Comparison of ENCODE assay signal across 8 mouse cellular contexts in the genomic region with DNA sequence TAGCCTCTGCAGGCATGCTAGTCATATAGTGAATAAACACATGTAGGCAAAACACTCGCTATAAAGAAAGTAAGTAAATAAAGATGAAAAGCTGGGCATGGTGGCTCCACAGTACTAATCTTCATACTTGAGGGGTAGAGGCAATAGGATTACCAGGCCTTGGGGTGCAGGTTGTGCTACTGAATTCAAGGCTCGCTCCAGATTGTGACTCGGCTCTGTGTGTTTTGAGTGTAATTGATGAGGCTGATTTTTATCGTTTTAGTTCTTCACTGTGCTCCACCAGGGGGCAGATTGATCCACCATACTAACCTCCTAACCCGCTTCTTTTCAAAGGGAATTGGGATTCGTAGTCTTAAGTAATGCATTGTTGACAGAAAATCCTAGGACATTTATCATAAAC. TPM values are rescaled to one million over a fixed set of nuclear protein-coding genes. Genes with fewer than 3 reads are reported as not detected.
DNase-seq lines count a peak whose midpoint lies in the region; ATAC-seq lines count a peak whose summit lies in the region.

No protein-coding gene starts in this region.

- peak overlapping the region; percentile 70; the same call in 1 of the 2 replicates for H3K27ac ChIP-seq in forebrain, embryonic 13.5 days
- H3K27ac ChIP-seq in hindbrain, embryonic 15.5 days (replicated peaks), result peak overlapping the region; percentile 77

- peak; percentile 26 for DNase-seq in right cerebral cortex, adult 18-20 months
- no peak for DNase-seq in right cerebral cortex, postnatal 36 days (ENCODE audit: low spot score in 2 of 2)
- peak; percentile 66 for DNase-seq in c-Kit-positive CD71-positive TER-119-negative erythroid progenitor cells, embryonic 14.5 days (ENCODE audit: low read depth)
- peak; percentile 48 to 51 for DNase-seq in left cerebral cortex, postnatal 25 days (ENCODE audit: low spot score in 2 of 2)
- DNase-seq in spleen, postnatal 36 days (ENCODE audit: low spot score in 2 of 2), result peak; percentile 36 to 58

- H3K4me1 ChIP-seq in forebrain, embryonic 13.5 days, result peaks cover 13% of the 10 kb centered on the region
- peaks cover 16% of the 10 kb centered on the region for H3K4me1 ChIP-seq in hindbrain, embryonic 15.5 days (replicated peaks)

- H3K27me3 ChIP-seq in forebrain, embryonic 13.5 days, result no peaks in the 10 kb centered on the region
- no peaks in the 10 kb centered on the region for H3K27me3 ChIP-seq in hindbrain, embryonic 15.5 days

- intact Hi-C loops in left cerebral cortex, postnatal 25 days (cut with DNase I), result no loop called here

- no peaks in the 10 kb centered on the region for H3K9me3 ChIP-seq in forebrain, embryonic 13.5 days (replicated peaks)
- H3K9me3 ChIP-seq in hindbrain, embryonic 15.5 days, result no peaks in the 10 kb centered on the region

- peaks cover 8% of the 10 kb centered on the region; the same call in 1 of the 2 replicates for H3K36me3 ChIP-seq in forebrain, embryonic 13.5 days (ENCODE audit: poor library complexity, severe bottlenecking)
- no peaks in the 10 kb centered on the region for H3K36me3 ChIP-seq in hindbrain, embryonic 15.5 days

- ATAC-seq in forebrain, embryonic 13.5 days, result peak; percentile 63
- ATAC-seq in hindbrain, embryonic 15.5 days (ENCODE audit: low FRiP score, low read depth), result no peak
- ATAC-seq in megakaryocyte-erythroid progenitor cell, adult 5-6 weeks (replicated peaks; ENCODE audit: low FRiP score, low TSS enrichment, poor library complexity, severe bottlenecking), result peak; percentile 71

- 10% methylated on average over 6 of the region's 6 CpGs for WGBS in forebrain, embryonic 13.5 days
- WGBS in hindbrain, embryonic 15.5 days, result 14% methylated on average over 6 of the region's 6 CpGs

- peak overlapping the region; percentile 65; the same call in 1 of the 2 replicates for H3K9ac ChIP-seq in forebrain, embryonic 13.5 days
- 0 out of 2 replicates have a peak overlapping the region, but pooled peaks have one; percentile 14 for H3K9ac ChIP-seq in hindbrain, embryonic 15.5 days

- peak overlapping the region; percentile 84 for H3K4me2 ChIP-seq in forebrain, embryonic 13.5 days
- peak overlapping the region; percentile 64 for H3K4me2 ChIP-seq in hindbrain, embryonic 15.5 days

- H3K4me3 ChIP-seq in forebrain, embryonic 13.5 days, result peak overlapping the region; percentile 44
- H3K4me3 ChIP-seq in hindbrain, embryonic 15.5 days, result peak overlapping the region; percentile 37

RNA-seq across cellular contexts. Expression of a gene that starts 6.6 kb away (rescaled TPM):
- 24.3 and 28.4 TPM in 2 replicates for polyA plus RNA-seq in forebrain, embryonic 13.5 days (2015; fragmentation: Nextera tagmentation; extraction: Ambion mirVana)
- 27.2 and 28.7 TPM in 2 replicates for polyA plus RNA-seq in hindbrain, embryonic 15.5 days (2015; fragmentation: Nextera tagmentation; extraction: Ambion mirVana)
- 1 to 10 TPM; 6.0 to 8.0 TPM for total RNA-seq in left cerebral cortex, postnatal 25 days (2021)
- total RNA-seq in megakaryocyte-erythroid progenitor cell, adult 5-6 weeks (2014; fragmentation: Nextera tagmentation), result 4.0 TPM in 1 of 2 replicates, not detected in the other
- total RNA-seq in megakaryocyte-erythroid progenitor cell, adult 5-6 weeks (2017), result 0.38 and 0.72 TPM in 2 replicates

RNA-seq across cellular contexts. Expression of a gene that starts 6.6 kb away (rescaled TPM):
- 1,194 and 1,420 TPM in 2 replicates for polyA plus RNA-seq in forebrain, embryonic 13.5 days (2015; fragmentation: Nextera tagmentation; extraction: Ambion mirVana)
- 794 and 950 TPM in 2 replicates for polyA plus RNA-seq in hindbrain, embryonic 15.5 days (2015; fragmentation: Nextera tagmentation; extraction: Ambion mirVana)
- 100 to 1,000 TPM; 768 to 783 TPM for total RNA-seq in left cerebral cortex, postnatal 25 days (2021)
- total RNA-seq in megakaryocyte-erythroid progenitor cell, adult 5-6 weeks (2014; fragmentation: Nextera tagmentation), result 6,200 and 6,584 TPM in 2 replicates
- total RNA-seq in megakaryocyte-erythroid progenitor cell, adult 5-6 weeks (2017), result 4,833 and 5,025 TPM in 2 replicates

RNA-seq across cellular contexts. Expression of a gene that starts 11.3 kb away (rescaled TPM):
- 102 and 111 TPM in 2 replicates for polyA plus RNA-seq in forebrain, embryonic 13.5 days (2015; fragmentation: Nextera tagmentation; extraction: Ambion mirVana)
- 90.2 and 96.2 TPM in 2 replicates for polyA plus RNA-seq in hindbrain, embryonic 15.5 days (2015; fragmentation: Nextera tagmentation; extraction: Ambion mirVana)
- total RNA-seq in left cerebral cortex, postnatal 25 days (2021), result 10 to 100 TPM; 43.2 to 44.7 TPM
- 72.0 and 95.1 TPM in 2 replicates for total RNA-seq in megakaryocyte-erythroid progenitor cell, adult 5-6 weeks (2014; fragmentation: Nextera tagmentation)
- total RNA-seq in megakaryocyte-erythroid progenitor cell, adult 5-6 weeks (2017), result 38.3 and 48.5 TPM in 2 replicates

RNA-seq across cellular contexts. Expression of a gene that starts 23.2 kb away (rescaled TPM):
- 5.2 and 5.8 TPM in 2 replicates for polyA plus RNA-seq in forebrain, embryonic 13.5 days (2015; fragmentation: Nextera tagmentation; extraction: Ambion mirVana)
- polyA plus RNA-seq in hindbrain, embryonic 15.5 days (2015; fragmentation: Nextera tagmentation; extraction: Ambion mirVana), result 2.2 and 3.1 TPM in 2 replicates
- total RNA-seq in left cerebral cortex, postnatal 25 days (2021), result not detected
- total RNA-seq in megakaryocyte-erythroid progenitor cell, adult 5-6 weeks (2014; fragmentation: Nextera tagmentation), result not detected in 2 replicates
- not detected in 2 replicates for total RNA-seq in megakaryocyte-erythroid progenitor cell, adult 5-6 weeks (2017)

RNA-seq across cellular contexts. Expression of a gene that starts 27.9 kb away (rescaled TPM):
- polyA plus RNA-seq in forebrain, embryonic 13.5 days (2015; fragmentation: Nextera tagmentation; extraction: Ambion mirVana), result 55.0 and 55.3 TPM in 2 replicates
- polyA plus RNA-seq in hindbrain, embryonic 15.5 days (2015; fragmentation: Nextera tagmentation; extraction: Ambion mirVana), result 52.1 and 53.1 TPM in 2 replicates
- total RNA-seq in left cerebral cortex, postnatal 25 days (2021), result 10 to 100 TPM; 47.7 to 48.8 TPM
- total RNA-seq in megakaryocyte-erythroid progenitor cell, adult 5-6 weeks (2014; fragmentation: Nextera tagmentation), result 21.9 and 23.2 TPM in 2 replicates
- total RNA-seq in megakaryocyte-erythroid progenitor cell, adult 5-6 weeks (2017), result 27.2 and 36.8 TPM in 2 replicates

Comparison
In these comparisons a context has a peak if more than half of its experiments do, and no peak if none do; other contexts are left out.
1. DNase-seq: peak in right cerebral cortex, adult 18-20 months (single experiment), c-Kit-positive CD71-positive TER-119-negative erythroid progenitor cells, embryonic 14.5 days (single experiment), left cerebral cortex, postnatal 25 days (2 of 2) and spleen, postnatal 36 days (2 of 2); none in right cerebral cortex, postnatal 36 days (0 of 2).
2. RNA of a gene that starts 6.6 kb away (total RNA-seq): 4,833 to 6,584 TPM in megakaryocyte-erythroid progenitor cell, adult 5-6 weeks; 768 to 783 TPM in left cerebral cortex, postnatal 25 days; every median in the first group is over 4 times any median in the second.